Mouse (Mus musculus): ENCODE measurements around the gene Zer1.
"Not testable (repeated sequence)": the region's sequence is repeated elsewhere in the genome, so short reads cannot be mapped to it uniquely, and the experiment has no call there.

Zer1 gene

GRCm38 (mm10) chr2:30124472-30125274, at the start of gene Zer1:
Zer1 (minus strand) TSS chr2:30124585.
- DNase-seq: peak; percentile 99

- DNase-seq: no peak
Observed at GRCm38 (mm10) chr2:30173541-30174240, 49.3 kb upstream of the Zer1 start.

GRCm38 (mm10) chr2:30171997-30172382, 47.6 kb upstream of the Zer1 start:
- no peak for DNase-seq

- peak; percentile 90 for DNase-seq
Observed at GRCm38 (mm10) chr2:30171371-30171996, 47.1 kb upstream of the Zer1 start, which contains the start of gene Endog. Endog (plus strand) TSS chr2:30171493.

- no peak for DNase-seq
Observed at GRCm38 (mm10) chr2:30166677-30167076, 42.3 kb upstream of the Zer1 start.

GRCm38 (mm10) chr2:30164340-30164932, 40.1 kb upstream of the Zer1 start:
- no peak for DNase-seq

GRCm38 (mm10) chr2:30161809-30162208, 37.4 kb upstream of the Zer1 start:
- peak; percentile 56 for DNase-seq

- DNase-seq: not testable (repeated sequence)
Observed at GRCm38 (mm10) chr2:30159871-30160270, 35.5 kb upstream of the Zer1 start.

- peak; percentile 33 for DNase-seq
Observed at GRCm38 (mm10) chr2:30152616-30153015, 28.2 kb upstream of the Zer1 start.

GRCm38 (mm10) chr2:30151840-30152239, 27.5 kb upstream of the Zer1 start:
- DNase-seq: peak; percentile 34

GRCm38 (mm10) chr2:30147466-30147865, 23.1 kb upstream of the Zer1 start:
- DNase-seq: peak; percentile 86

- DNase-seq: no peak
Observed at GRCm38 (mm10) chr2:30144436-30144835, 20.1 kb upstream of the Zer1 start.

- peak; percentile 34 for DNase-seq
Observed at GRCm38 (mm10) chr2:30140021-30140420, 15.6 kb upstream of the Zer1 start.

- no peak for DNase-seq
Observed at GRCm38 (mm10) chr2:30136458-30136857, 12.1 kb upstream of the Zer1 start.

GRCm38 (mm10) chr2:30134928-30135620, 10.7 kb upstream of the Zer1 start:
- peak; percentile 57 for DNase-seq

- DNase-seq: peak; percentile 26
Observed at GRCm38 (mm10) chr2:30134378-30134711, 10.0 kb upstream of the Zer1 start.

- DNase-seq: peak; percentile 99
Observed at GRCm38 (mm10) chr2:30133613-30134377, 9.4 kb upstream of the Zer1 start, which contains the start of gene Tbc1d13. Tbc1d13 (plus strand) TSS chr2:30133746.

GRCm38 (mm10) chr2:30132801-30133612, 8.6 kb upstream of the Zer1 start:
- peak; percentile 78 for DNase-seq

GRCm38 (mm10) chr2:30131240-30131639, 6.9 kb upstream of the Zer1 start:
- DNase-seq: not testable (repeated sequence)

GRCm38 (mm10) chr2:30130156-30130555, 5.8 kb upstream of the Zer1 start:
- no peak for DNase-seq

GRCm38 (mm10) chr2:30128789-30129188, 4.4 kb upstream of the Zer1 start:
- DNase-seq: peak; percentile 52

All from kidney, postnatal 10 days (tissue).